Comparison of ENCODE assay signal across 8 mouse cellular contexts in genomic region chr7:112760782-112761181, GRCm38 (mm10).
A peak's percentile ranks its signal among the peaks of the same experiment; 100 is the strongest.
DNase-seq lines count a peak whose midpoint lies in the region; ATAC-seq lines count a peak whose summit lies in the region.

No protein-coding gene starts in this region.

- H3K9me3 ChIP-seq in embryonic facial prominence, embryonic 11.5 days (replicated peaks; ENCODE audit: control insufficient read depth, low read length): no peaks in the 10 kb centered on the region
- H3K9me3 ChIP-seq in heart, embryonic 16.5 days (replicated peaks; ENCODE audit: control insufficient read depth, low read length): no peaks in the 10 kb centered on the region
- no peaks in the 10 kb centered on the region for H3K9me3 ChIP-seq in midbrain, embryonic 10.5 days (replicated peaks)

- peak; percentile 43 for DNase-seq in kidney, adult 11 months
- no peak for DNase-seq in kidney, adult 18-20 months
- DNase-seq in embryonic facial prominence, embryonic 11.5 days (ENCODE audit: low spot score): peak; percentile 30
- peak; percentile 63 for DNase-seq in kidney, postnatal 10 days
- DNase-seq in midbrain, embryonic 10.5 days (ENCODE audit: low spot score): peak; percentile 48
- DNase-seq in thymus, adult 18-20 months: peak; percentile 19
- no peak for DNase-seq in cerebellum, adult 11-12 months

- no peaks in the 10 kb centered on the region; the same call in 1 of the 2 replicates for H3K36me3 ChIP-seq in embryonic facial prominence, embryonic 11.5 days (replicated peaks; ENCODE audit: control insufficient read depth, insufficient read depth, low read depth, low read length)
- no peaks in the 10 kb centered on the region for H3K36me3 ChIP-seq in heart, embryonic 16.5 days (ENCODE audit: control insufficient read depth, insufficient read depth)
- H3K36me3 ChIP-seq in midbrain, embryonic 10.5 days: peaks cover 23% of the 10 kb centered on the region; the same call in 1 of the 2 replicates

- no peak overlapping the region for H3K9ac ChIP-seq in embryonic facial prominence, embryonic 11.5 days (replicated peaks; ENCODE audit: low read length)
- peak overlapping the region; percentile 18 for H3K9ac ChIP-seq in heart, embryonic 16.5 days (ENCODE audit: low read length)

- no peak overlapping the region for H3K27ac ChIP-seq in embryonic facial prominence, embryonic 11.5 days (replicated peaks; ENCODE audit: low read depth, low read length)
- H3K27ac ChIP-seq in heart, embryonic 16.5 days (ENCODE audit: low read length): peak overlapping the region; percentile 54
- peak overlapping the region; percentile 74 for H3K27ac ChIP-seq in midbrain, embryonic 10.5 days (replicated peaks)

- ATAC-seq in embryonic facial prominence, embryonic 11.5 days (replicated peaks; ENCODE audit: insufficient number of reproducible peaks, low FRiP score, low TSS enrichment, low read depth): peak; percentile 67; the same call in 1 of the 2 replicates
- peak; percentile 70 for ATAC-seq in heart, embryonic 16.5 days (replicated peaks; ENCODE audit: extremely low read depth, insufficient read depth, low FRiP score)

- no peaks in the 10 kb centered on the region for H3K27me3 ChIP-seq in embryonic facial prominence, embryonic 11.5 days (ENCODE audit: control insufficient read depth, insufficient read depth, low read length)
- H3K27me3 ChIP-seq in heart, embryonic 16.5 days (ENCODE audit: control insufficient read depth, insufficient read depth, low read length): no peaks in the 10 kb centered on the region
- no peaks in the 10 kb centered on the region for H3K27me3 ChIP-seq in midbrain, embryonic 10.5 days (ENCODE audit: low read depth, poor library complexity, severe bottlenecking)

- no peak overlapping the region for H3K4me2 ChIP-seq in embryonic facial prominence, embryonic 11.5 days (ENCODE audit: low read depth, low read length)
- peak overlapping the region; percentile 15; the same call in 1 of the 2 replicates for H3K4me2 ChIP-seq in heart, embryonic 16.5 days (ENCODE audit: low read depth, low read length)

- H3K4me3 ChIP-seq in embryonic facial prominence, embryonic 11.5 days (ENCODE audit: low read depth, low read length): no peak overlapping the region
- no peak overlapping the region for H3K4me3 ChIP-seq in heart, embryonic 16.5 days (ENCODE audit: low read length)
- 0 out of 2 replicates have a peak overlapping the region, but pooled peaks have one; percentile 9 for H3K4me3 ChIP-seq in midbrain, embryonic 10.5 days

- 60% methylated on average over 8 of the region's 8 CpGs for WGBS in embryonic facial prominence, embryonic 11.5 days
- WGBS in heart, embryonic 16.5 days: 29% methylated on average over 8 of the region's 8 CpGs
- whole genome bisulfite sequencing in midbrain, embryonic 10.5 days: 52% methylated on average over 8 of the region's 8 CpGs

- no peaks in the 10 kb centered on the region; the same call in 1 of the 2 replicates for H3K4me1 ChIP-seq in embryonic facial prominence, embryonic 11.5 days (ENCODE audit: control insufficient read depth, insufficient read depth, low read length)
- H3K4me1 ChIP-seq in heart, embryonic 16.5 days (ENCODE audit: control insufficient read depth, insufficient read depth, low read length): peaks cover 84% of the 10 kb centered on the region
- H3K4me1 ChIP-seq in midbrain, embryonic 10.5 days: peaks cover 78% of the 10 kb centered on the region

Comparison
In these comparisons a context has a peak if more than half of its experiments do, and no peak if none do; other contexts are left out.
1. DNase-seq: peak in kidney, adult 11 months (single experiment), embryonic facial prominence, embryonic 11.5 days (single experiment), kidney, postnatal 10 days (single experiment), midbrain, embryonic 10.5 days (single experiment) and thymus, adult 18-20 months (2 of 2); none in kidney, adult 18-20 months (single experiment) and cerebellum, adult 11-12 months (single experiment).